Mouse (Mus musculus) lung, embryonic 15.5 days (tissue): ENCODE measurements around the gene Prok1. TPM values are rescaled to one million over a fixed set of nuclear protein-coding genes. Genes with fewer than 3 reads are reported as not detected.

Experiments
- polyA plus RNA-seq: library from polyadenylated mRNA; unstranded; fragments of >200 nt; fragmentation: Nextera tagmentation; extraction: Ambion mirVana; gene quantifications from 2 replicates; pipeline ENCODE4 v1.2.1, GENCODE M21; 2015

Prok1 gene
- polyA plus RNA-seq, 1 experiment from 2014 or later: not detected

Other genes with a start within 250 kb of the Prok1 start
- gene Kcna3, start 203.5 kb downstream of the Prok1 start, polyA plus RNA-seq: 3.0 and 3.5 TPM in 2 replicates
- gene Kcna2, start 138.6 kb downstream of the Prok1 start, polyA plus RNA-seq: 0.47 and 0.61 TPM in 2 replicates
- gene Kcna10, start 56.7 kb downstream of the Prok1 start, polyA plus RNA-seq: not detected in 2 replicates
- 93.2 and 98.0 TPM in 2 replicates for gene Cym, start 18.0 kb downstream of the Prok1 start, polyA plus RNA-seq
- 0.15 and 0.44 TPM in 2 replicates for gene A630076J17Rik, start 9.1 kb downstream of the Prok1 start, polyA plus RNA-seq
- gene Lamtor5, start 39.2 kb upstream of the Prok1 start, polyA plus RNA-seq: 187 and 188 TPM in 2 replicates
- 2.5 and 2.6 TPM in 2 replicates for gene Slc16a4, start 51.5 kb upstream of the Prok1 start, polyA plus RNA-seq
- gene Rbm15, start 94.0 kb upstream of the Prok1 start, polyA plus RNA-seq: 15.0 and 15.4 TPM in 2 replicates
- 0.04 and 0.14 TPM in 2 replicates for gene Kcnc4, start 219.8 kb upstream of the Prok1 start, polyA plus RNA-seq